Mouse (Mus musculus): Measurements from ENCODE around the gene Zfyve19. TPM values are rescaled to one million over a fixed set of nuclear protein-coding genes. Genes with fewer than 3 reads are reported as not detected.

The Zfyve19 gene
- polyA plus RNA-seq, 1 experiment from 2014 or later, result 19.0 TPM

- 2% methylated on average over 73 of the region's 73 CpGs for WGBS (ENCODE audit: insufficient replicate concordance)
- peak within 1 kb of the TSS; percentile 43 for H3K4me3 ChIP-seq (replicated peaks)
- H3K9me3 ChIP-seq (replicated peaks), result no peaks in the 10 kb centered on the region
- peaks cover 90% of the 10 kb centered on the region for H3K27me3 ChIP-seq
- H3K9ac ChIP-seq, result no peak within 1 kb of the TSS
- ATAC-seq (ENCODE audit: insufficient read depth), result no peak
- peaks cover 13% of the 10 kb centered on the region for H3K4me1 ChIP-seq (replicated peaks)
- no peak within 1 kb of the TSS for H3K27ac ChIP-seq (replicated peaks)
- H3K36me3 ChIP-seq (replicated peaks), result no peaks in the 10 kb centered on the region
- H3K4me2 ChIP-seq, result peak within 1 kb of the TSS; percentile 68
Measured at GRCm38 (mm10) chr2:119237210-119237870, 28.9 kb downstream of the Zfyve19 start, which contains the start of gene Spint1. TSS of gene Spint1 (plus strand) at chr2:119237362.

- peak overlapping the region; percentile 43 for H3K4me3 ChIP-seq (replicated peaks)
- 5% methylated on average over 31 of the region's 31 CpGs for WGBS (ENCODE audit: insufficient replicate concordance)
- no peak for ATAC-seq (ENCODE audit: insufficient read depth)
- no peaks in the 10 kb centered on the region for H3K9me3 ChIP-seq (replicated peaks)
- peak overlapping the region; percentile 68 for H3K4me2 ChIP-seq
- H3K36me3 ChIP-seq (replicated peaks), result no peaks in the 10 kb centered on the region
- H3K27me3 ChIP-seq, result peaks cover 90% of the 10 kb centered on the region
- H3K9ac ChIP-seq, result no peak overlapping the region
- H3K4me1 ChIP-seq (replicated peaks), result peaks cover 13% of the 10 kb centered on the region
- H3K27ac ChIP-seq (replicated peaks), result no peak overlapping the region
Measured at GRCm38 (mm10) chr2:119237871-119238220, 29.4 kb downstream of the Zfyve19 start.

DNA sequence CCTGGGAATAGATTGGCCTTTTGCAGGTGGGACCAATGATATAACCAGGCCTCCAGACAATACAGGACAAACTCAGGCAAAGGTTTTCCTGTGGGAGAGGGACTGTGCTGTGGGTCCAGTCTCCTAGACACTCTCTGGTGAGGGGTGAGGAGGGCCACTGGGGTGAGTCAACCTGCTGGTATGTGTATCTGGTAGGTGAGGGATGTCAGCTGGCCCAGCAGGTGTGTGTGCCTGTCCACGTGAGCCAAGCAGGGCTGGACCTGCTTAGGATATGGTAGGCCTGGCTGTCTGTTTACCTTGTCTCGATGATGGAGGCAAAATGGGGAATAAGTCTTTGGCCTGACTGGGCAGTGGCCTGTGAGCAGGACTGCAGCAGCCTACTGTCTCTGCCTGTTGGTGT is 30.3 kb downstream of the Zfyve19 start:
- Histone ChIP-seq H3K4me2 (no peak overlapping the region), H3K4me3 (replicated peaks) (no peak overlapping the region), H3K9ac (no peak overlapping the region), H3K4me1 (replicated peaks) (peaks cover 13% of the 10 kb centered on the region), H3K9me3 (replicated peaks) (no peaks in the 10 kb centered on the region), H3K36me3 (replicated peaks) (no peaks in the 10 kb centered on the region), H3K27me3 (peaks cover 85% of the 10 kb centered on the region), H3K27ac (replicated peaks) (no peak overlapping the region)
- 63% methylated on average over 2 of the region's 2 CpGs for WGBS (ENCODE audit: insufficient replicate concordance)
- ATAC-seq (ENCODE audit: insufficient read depth), result no peak

DNA sequence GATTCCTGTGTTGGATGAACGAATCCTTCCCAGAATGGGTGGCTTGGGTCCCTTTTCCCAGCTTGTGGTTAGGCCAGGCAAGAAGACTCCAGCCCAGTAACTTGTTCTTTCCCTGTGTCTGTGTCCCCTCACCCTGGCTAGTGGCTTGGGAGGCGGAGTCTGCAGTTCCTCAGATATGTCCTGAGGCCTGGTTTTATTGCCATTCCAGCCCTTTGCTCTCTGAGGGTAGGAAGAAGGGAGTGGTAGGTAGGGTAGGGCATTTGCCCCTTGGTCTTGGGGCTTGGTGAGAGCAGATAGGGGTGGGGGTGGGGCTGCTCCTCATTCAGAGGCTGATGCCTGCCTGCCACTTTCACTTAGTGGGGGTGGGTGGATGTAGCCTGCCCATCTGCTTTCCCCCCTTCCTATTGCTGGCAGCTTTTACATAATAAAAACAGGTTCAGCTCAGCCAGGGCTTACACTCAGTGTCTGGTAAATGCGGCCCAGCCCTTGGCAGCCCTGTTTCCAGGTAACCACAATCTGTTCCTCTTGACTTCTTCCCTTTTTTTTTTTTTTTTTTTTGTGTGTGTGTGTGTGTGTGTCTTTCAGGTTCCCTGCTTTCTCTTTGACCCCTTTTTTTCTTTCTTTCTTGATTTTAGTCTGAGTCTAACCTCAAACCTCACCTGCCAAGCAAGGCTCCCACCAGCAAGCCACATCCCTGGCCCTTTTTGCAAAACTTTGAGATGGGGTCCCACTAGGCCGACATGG is 31.8 kb downstream of the Zfyve19 start:
- Histone ChIP-seq H3K9ac (no peak overlapping the region), H3K4me2 (no peak overlapping the region), H3K27me3 (peaks cover 72% of the 10 kb centered on the region), H3K36me3 (replicated peaks) (no peaks in the 10 kb centered on the region), H3K4me1 (replicated peaks) (peaks cover 13% of the 10 kb centered on the region), H3K4me3 (replicated peaks) (no peak overlapping the region), H3K9me3 (replicated peaks) (no peaks in the 10 kb centered on the region), H3K27ac (replicated peaks) (no peak overlapping the region)
- WGBS (ENCODE audit: insufficient replicate concordance), result 44% methylated on average over 4 of the region's 4 CpGs
- ATAC-seq (ENCODE audit: insufficient read depth), result no peak

- Histone ChIP-seq H3K9me3 (replicated peaks) (no peaks in the 10 kb centered on the region), H3K4me3 (replicated peaks) (no peak overlapping the region), H3K27me3 (peaks cover 68% of the 10 kb centered on the region), H3K4me2 (no peak overlapping the region), H3K36me3 (replicated peaks) (no peaks in the 10 kb centered on the region), H3K4me1 (replicated peaks) (peaks cover 13% of the 10 kb centered on the region), H3K9ac (no peak overlapping the region), H3K27ac (replicated peaks) (no peak overlapping the region)
- WGBS (ENCODE audit: insufficient replicate concordance), result 53% methylated on average over 4 of the region's 4 CpGs
- no peak for ATAC-seq (ENCODE audit: insufficient read depth)
Measured at GRCm38 (mm10) chr2:119240819-119241186, 32.4 kb downstream of the Zfyve19 start.

DNA sequence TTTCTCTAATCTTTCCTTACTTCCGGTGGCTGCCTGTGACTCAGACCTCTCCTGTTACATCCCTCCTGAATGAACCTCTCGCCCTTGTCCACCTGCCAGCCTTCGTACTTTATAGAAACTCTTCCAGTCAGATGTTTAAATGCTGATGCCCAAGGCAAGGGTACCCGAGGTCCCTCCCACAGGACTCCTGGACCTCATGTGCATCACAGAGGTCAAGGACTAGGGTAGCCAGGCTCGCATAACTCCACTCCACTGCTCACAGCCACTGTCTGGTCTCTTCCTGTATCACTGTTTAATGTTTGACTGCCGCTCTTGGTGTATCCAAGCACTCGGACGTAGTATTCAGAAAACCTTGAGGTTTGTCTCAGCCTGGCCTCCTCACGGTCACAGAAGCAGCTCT is 34.1 kb downstream of the Zfyve19 start:
- Histone ChIP-seq H3K4me3 (replicated peaks) (no peak overlapping the region), H3K4me2 (no peak overlapping the region), H3K27ac (replicated peaks) (no peak overlapping the region), H3K36me3 (replicated peaks) (no peaks in the 10 kb centered on the region), H3K4me1 (replicated peaks) (peaks cover 4% of the 10 kb centered on the region), H3K27me3 (peaks cover 50% of the 10 kb centered on the region), H3K9ac (no peak overlapping the region), H3K9me3 (replicated peaks) (no peaks in the 10 kb centered on the region)
- WGBS (ENCODE audit: insufficient replicate concordance), result 55% methylated on average over 9 of the region's 9 CpGs
- no peak for ATAC-seq (ENCODE audit: insufficient read depth)

GRCm38 (mm10) chr2:119245246-119245645 is 36.8 kb downstream of the Zfyve19 start:
- no peaks in the 10 kb centered on the region for H3K36me3 ChIP-seq (replicated peaks)
- no peak overlapping the region for H3K9ac ChIP-seq
- no peaks in the 10 kb centered on the region for H3K9me3 ChIP-seq (replicated peaks)
- peaks cover 23% of the 10 kb centered on the region for H3K27me3 ChIP-seq
- no peak overlapping the region for H3K4me3 ChIP-seq (replicated peaks)
- H3K27ac ChIP-seq (replicated peaks), result no peak overlapping the region
- H3K4me2 ChIP-seq, result no peak overlapping the region
- H3K4me1 ChIP-seq (replicated peaks), result no peaks in the 10 kb centered on the region
- 35% methylated on average over 7 of the region's 7 CpGs for WGBS (ENCODE audit: insufficient replicate concordance)
- ATAC-seq (ENCODE audit: insufficient read depth), result no peak

GRCm38 (mm10) chr2:119247904-119248303 is 39.5 kb downstream of the Zfyve19 start:
- ATAC-seq (ENCODE audit: insufficient read depth), result no peak
- WGBS (ENCODE audit: insufficient replicate concordance), result 63% methylated on average over 9 of the region's 9 CpGs

DNA sequence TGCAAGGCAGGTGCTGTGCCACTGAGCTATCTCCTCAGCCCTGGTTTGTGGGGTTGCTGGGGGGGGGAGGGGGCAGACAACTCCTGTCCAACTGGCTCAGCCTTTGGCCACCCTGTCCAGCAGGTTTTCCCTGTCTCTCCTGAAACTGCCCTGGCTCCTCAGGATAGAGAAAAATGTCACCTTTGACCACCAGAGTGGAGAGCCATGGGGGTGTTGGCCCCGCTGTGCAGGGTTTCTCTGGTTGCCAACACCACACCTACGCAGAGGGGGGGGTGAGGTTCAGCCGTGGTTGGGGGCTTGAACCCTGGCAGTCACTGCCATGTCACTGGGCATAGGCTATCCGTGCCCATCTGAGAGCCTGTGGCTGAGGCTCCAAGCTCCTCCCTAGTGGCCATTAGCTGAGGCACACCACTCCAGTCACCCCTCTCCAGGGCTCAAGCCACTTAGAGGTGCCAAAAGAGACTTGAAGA is 41.2 kb downstream of the Zfyve19 start:
- peaks cover 9% of the 10 kb centered on the region for H3K4me1 ChIP-seq (replicated peaks)
- H3K27ac ChIP-seq (replicated peaks), result no peak overlapping the region
- no peak for ATAC-seq (ENCODE audit: insufficient read depth)
- H3K27me3 ChIP-seq, result peaks cover 16% of the 10 kb centered on the region
- no peak overlapping the region for H3K4me3 ChIP-seq (replicated peaks)
- 51% methylated on average over 4 of the region's 4 CpGs for WGBS (ENCODE audit: insufficient replicate concordance)
- H3K9ac ChIP-seq, result no peak overlapping the region
- H3K4me2 ChIP-seq, result no peak overlapping the region
- no peaks in the 10 kb centered on the region for H3K36me3 ChIP-seq (replicated peaks)
- H3K9me3 ChIP-seq (replicated peaks), result no peaks in the 10 kb centered on the region

More at GRCm38 (mm10) chr2:119247904-119248303, 39.5 kb downstream of the Zfyve19 start:
- H3K9ac ChIP-seq, result no peak overlapping the region
- peaks cover 9% of the 10 kb centered on the region for H3K4me1 ChIP-seq (replicated peaks)
- peaks cover 4% of the 10 kb centered on the region; the same call in 1 of the 2 replicates for H3K27me3 ChIP-seq
- H3K36me3 ChIP-seq (replicated peaks), result no peaks in the 10 kb centered on the region
- no peak overlapping the region for H3K4me3 ChIP-seq (replicated peaks)
- no peak overlapping the region for H3K4me2 ChIP-seq
- no peaks in the 10 kb centered on the region for H3K9me3 ChIP-seq (replicated peaks)
- no peak overlapping the region for H3K27ac ChIP-seq (replicated peaks)

- Histone ChIP-seq H3K27ac (replicated peaks) (no peak overlapping the region), H3K27me3 (peaks cover 19% of the 10 kb centered on the region), H3K4me2 (peak overlapping the region; percentile 59), H3K4me1 (replicated peaks) (peaks cover 9% of the 10 kb centered on the region), H3K36me3 (replicated peaks) (no peaks in the 10 kb centered on the region), H3K9ac (no peak overlapping the region), H3K9me3 (replicated peaks) (no peaks in the 10 kb centered on the region), H3K4me3 (replicated peaks) (no peak overlapping the region)
- ATAC-seq (ENCODE audit: insufficient read depth), result no peak
- WGBS (ENCODE audit: insufficient replicate concordance), result 58% methylated on average over 5 of the region's 5 CpGs
Measured at GRCm38 (mm10) chr2:119250377-119250776, 42.0 kb downstream of the Zfyve19 start.

- Histone ChIP-seq H3K27me3 (peaks cover 21% of the 10 kb centered on the region), H3K9me3 (replicated peaks) (no peaks in the 10 kb centered on the region), H3K4me3 (replicated peaks) (0 out of 2 replicates have a peak overlapping the region, but pooled peaks have one; percentile 23), H3K27ac (replicated peaks) (peak overlapping the region; percentile 41; the same call in 1 of the 2 replicates), H3K36me3 (replicated peaks) (no peaks in the 10 kb centered on the region), H3K9ac (no peak overlapping the region), H3K4me2 (peak overlapping the region; percentile 59), H3K4me1 (replicated peaks) (peaks cover 9% of the 10 kb centered on the region)
- ATAC-seq (ENCODE audit: insufficient read depth), result peak; percentile 57
- WGBS (ENCODE audit: insufficient replicate concordance), result 12% methylated on average over 11 of the region's 11 CpGs
Measured at GRCm38 (mm10) chr2:119250826-119251478, 42.5 kb downstream of the Zfyve19 start.
